Mouse (Mus musculus) forebrain, postnatal 0 days (tissue): Measurements from ENCODE around the gene Actn3. TPM values are rescaled to one million over a fixed set of nuclear protein-coding genes. Genes with fewer than 3 reads are reported as not detected.

Experiments used
- ATAC-seq: fragments of 200-750 bp; cut with Nextera tagmentation; 2 replicates; pipeline ENCODE4 v1.8.0; 2017; ENCODE audit warnings: mild to moderate bottlenecking, moderate library complexity
- DNase-seq: peaks from one replicate; pipeline ENCODE4 v3.0.0-alpha.2; 2015
- H3K27ac ChIP-seq: fragments of 300-500 bp; sonication (generic); 2 replicates; pipeline ENCODE4 v1.5.1; 2014; ENCODE audit warnings: low read depth, mild to moderate bottlenecking, antibody characterized with exemption, low read length, moderate library complexity, mixed read lengths
- H3K27me3 ChIP-seq: fragments of 300-500 bp; sonication (generic); 2 replicates; pipeline ENCODE4 v1.6.1; 2014; ENCODE audit warnings: mild to moderate bottlenecking, low read length, mixed read lengths; ENCODE audit not compliant: insufficient read depth
- H3K36me3 ChIP-seq: fragments of 300-500 bp; sonication (generic); 2 replicates; pipeline ENCODE4 v1.6.1; 2014; ENCODE audit warnings: mild to moderate bottlenecking, moderate library complexity; ENCODE audit not compliant: insufficient read depth
- H3K4me1 ChIP-seq: fragments of 300-500 bp; sonication (generic); 2 replicates; pipeline ENCODE4 v1.6.1; 2014; ENCODE audit warnings: antibody characterized with exemption; ENCODE audit not compliant: insufficient read depth
- H3K4me2 ChIP-seq: fragments of 300-500 bp; sonication (generic); 2 replicates; pipeline ENCODE4 v1.6.1; 2014; ENCODE audit warnings: low read depth, mild to moderate bottlenecking, moderate library complexity
- H3K4me3 ChIP-seq: fragments of 300-500 bp; sonication (generic); 2 replicates; pipeline ENCODE4 v1.5.1; 2014; ENCODE audit warnings: low read depth, low read length, mixed read lengths
- H3K9ac ChIP-seq: fragments of 300-500 bp; sonication (generic); 2 replicates; pipeline ENCODE4 v1.6.1; 2014; ENCODE audit warnings: mild to moderate bottlenecking
- H3K9me3 ChIP-seq: fragments of 300-500 bp; sonication (generic); 2 replicates; pipeline ENCODE4 v1.6.1; 2016; ENCODE audit warnings: low read length
- CTCF ChIP-seq: sonication (generic); IDR thresholded peaks from 2 replicates; pipeline ENCODE4 v1.5.1; 2016; ENCODE audit warnings: antibody characterized with exemption, control low read depth, low read depth
- WGBS: fragments of 180-500 bp; shearing (Covaris S2); extraction: QIAGEN DNeasy Blood & Tissue Kit; methylation state at CpG from one replicate; pipeline ENCODE4 v1.1.7; 2014; 5-methylcytosine and 5-hydroxymethylcytosine counted together
- polyA plus RNA-seq: library from polyadenylated mRNA; unstranded; fragments of >200 nt; fragmentation: Nextera tagmentation; extraction: Ambion mirVana; gene quantifications from 2 replicates; pipeline ENCODE4 v1.2.1, GENCODE M21; 2015
- total RNA-seq: library from RNA; depleted of rRNA; stranded (reverse); fragments of >200 nt; gene quantifications from 2 replicates; pipeline ENCODE4 v1.2.3, GENCODE M21; 2014

The Actn3 gene
- total and polyA plus RNA-seq, 2 experiments from 2014 or later, result 2.2 to 2.6 TPM

DNA sequence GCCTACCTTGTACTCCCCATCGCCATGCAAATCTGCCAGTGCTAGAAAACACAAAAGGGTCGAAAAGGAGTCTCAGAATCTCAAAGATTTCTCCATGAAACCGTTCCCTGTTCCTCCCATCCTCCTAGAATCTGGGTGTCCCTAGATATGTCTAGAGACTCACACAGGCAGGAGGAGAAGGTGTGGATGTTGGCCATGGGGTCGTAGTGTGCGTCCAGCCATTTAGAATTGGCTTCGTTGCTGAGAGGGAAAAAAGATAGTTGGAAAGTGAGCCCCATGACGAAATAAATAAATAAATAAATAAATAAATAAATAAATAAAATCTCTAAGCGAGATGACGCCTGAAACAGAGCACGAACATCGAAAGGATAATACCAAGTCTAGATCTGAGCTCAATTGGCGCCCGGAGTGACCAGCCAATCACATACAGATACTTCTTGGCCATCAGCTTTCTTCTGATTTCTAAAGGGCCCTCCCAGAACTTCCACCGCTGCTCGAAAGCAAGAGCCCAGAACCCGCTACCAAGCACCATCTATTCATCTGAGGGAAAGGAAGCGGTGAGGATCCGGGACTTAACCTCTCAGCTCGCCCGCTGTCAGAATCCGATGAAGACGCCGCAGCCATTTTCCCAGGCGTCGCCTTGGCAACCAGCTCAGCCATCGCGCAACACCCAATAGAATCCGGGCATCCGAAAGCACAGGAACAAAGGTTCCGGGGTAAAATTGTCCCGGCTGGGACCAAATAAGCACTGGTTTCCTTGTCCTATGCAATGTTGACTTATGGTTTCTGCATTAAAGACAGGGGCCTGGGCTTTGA lies 28.5 kb upstream of the Actn3 start, which contains the start of gene Bbs1:
Gene Bbs1, minus strand, starts transcription at position 650 of the 816 bp plus-strand sequence.
- no peaks in the 10 kb centered on the region for H3K27me3 ChIP-seq
- TF ChIP-seq CTCF, result no peak
- H3K4me2 ChIP-seq, result peak within 1 kb of the TSS; percentile 52
- DNase-seq (peak; percentile 94), ATAC-seq (peak; percentile 91)
- no peaks in the 10 kb centered on the region for H3K9me3 ChIP-seq
- peaks cover 38% of the 10 kb centered on the region for H3K36me3 ChIP-seq
- WGBS, result 7% methylated on average over 31 of the region's 31 CpGs
- H3K9ac ChIP-seq, result peak within 1 kb of the TSS; percentile 64
- peak within 1 kb of the TSS; percentile 71 for H3K4me3 ChIP-seq
- peak within 1 kb of the TSS; percentile 84 for H3K27ac ChIP-seq
- H3K4me1 ChIP-seq, result no peaks in the 10 kb centered on the region; the same call in 1 of the 2 replicates

- Histone ChIP-seq H3K27me3 (no peaks in the 10 kb centered on the region), H3K27ac (no peak overlapping the region), H3K9me3 (no peaks in the 10 kb centered on the region), H3K4me1 (no peaks in the 10 kb centered on the region), H3K36me3 (peaks cover 44% of the 10 kb centered on the region), H3K4me2 (no peak overlapping the region), H3K9ac (no peak overlapping the region), H3K4me3 (no peak overlapping the region)
- no peak for ATAC-seq
- no peak for DNase-seq
- WGBS, result 84% methylated on average over 3 of the region's 3 CpGs
- TF ChIP-seq CTCF, result no peak
Measured at GRCm38 (mm10) chr19:4899888-4900287, 22.2 kb upstream of the Actn3 start.

GRCm38 (mm10) chr19:4898972-4899371 lies 21.3 kb upstream of the Actn3 start:
- 83% methylated on average over 9 of the region's 9 CpGs for WGBS
- no peak overlapping the region for H3K4me2 ChIP-seq
- H3K4me3 ChIP-seq, result no peak overlapping the region
- H3K27ac ChIP-seq, result no peak overlapping the region
- no peak for TF ChIP-seq CTCF
- H3K27me3 ChIP-seq, result no peaks in the 10 kb centered on the region
- H3K9me3 ChIP-seq, result no peaks in the 10 kb centered on the region
- DNase-seq (no peak), ATAC-seq (no peak)
- H3K9ac ChIP-seq, result no peak overlapping the region
- peaks cover 49% of the 10 kb centered on the region for H3K36me3 ChIP-seq
- no peaks in the 10 kb centered on the region for H3K4me1 ChIP-seq

- Histone ChIP-seq H3K9me3 (no peaks in the 10 kb centered on the region), H3K27ac (no peak overlapping the region), H3K27me3 (no peaks in the 10 kb centered on the region), H3K4me2 (no peak overlapping the region), H3K36me3 (peaks cover 54% of the 10 kb centered on the region), H3K4me3 (no peak overlapping the region), H3K9ac (no peak overlapping the region), H3K4me1 (no peaks in the 10 kb centered on the region)
- ATAC-seq (no peak), DNase-seq (no peak)
- TF ChIP-seq CTCF, result no peak
- 56% methylated on average over 21 of the region's 21 CpGs for WGBS
Measured at GRCm38 (mm10) chr19:4896780-4897520, 19.2 kb upstream of the Actn3 start.

- ATAC-seq (no peak), DNase-seq (no peak)
- Histone ChIP-seq H3K9ac (no peak overlapping the region), H3K4me1 (no peaks in the 10 kb centered on the region), H3K27ac (no peak overlapping the region), H3K4me2 (no peak overlapping the region), H3K9me3 (no peaks in the 10 kb centered on the region), H3K27me3 (no peaks in the 10 kb centered on the region), H3K36me3 (peaks cover 50% of the 10 kb centered on the region), H3K4me3 (no peak overlapping the region)
- 81% methylated on average over 3 of the region's 3 CpGs for WGBS
- no peak for TF ChIP-seq CTCF
Measured at GRCm38 (mm10) chr19:4891798-4892197, 14.1 kb upstream of the Actn3 start.

- Histone ChIP-seq H3K9ac (no peak overlapping the region), H3K4me3 (no peak overlapping the region), H3K27me3 (no peaks in the 10 kb centered on the region), H3K9me3 (no peaks in the 10 kb centered on the region), H3K36me3 (peaks cover 50% of the 10 kb centered on the region), H3K4me1 (no peaks in the 10 kb centered on the region), H3K27ac (no peak overlapping the region), H3K4me2 (no peak overlapping the region)
- no peak for ATAC-seq
- no peak for TF ChIP-seq CTCF
- WGBS, result 91% methylated on average over 10 of the region's 10 CpGs
- no peak for DNase-seq
Measured at GRCm38 (mm10) chr19:4889791-4890190, 12.1 kb upstream of the Actn3 start.

DNA sequence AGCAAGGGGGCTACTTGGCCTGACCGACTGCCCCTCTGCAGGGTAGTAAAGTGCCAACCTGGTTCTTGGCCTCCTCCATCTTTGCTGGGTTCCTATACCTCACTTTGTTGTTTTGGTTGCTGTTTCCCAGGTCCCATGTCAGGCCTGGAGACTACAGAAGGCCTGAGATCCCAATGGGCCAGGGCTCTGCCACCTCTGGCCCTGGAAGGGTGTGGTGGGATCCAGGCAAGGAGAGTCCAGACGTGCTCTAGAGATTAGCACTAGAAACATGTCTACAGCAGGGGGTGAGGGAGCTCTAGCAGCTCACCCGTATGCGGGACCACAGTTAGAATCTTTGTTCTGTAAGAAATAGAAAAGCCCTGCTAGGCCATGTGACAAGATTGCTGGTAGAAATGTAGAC lies 6.3 kb upstream of the Actn3 start:
- Histone ChIP-seq H3K27ac (no peak overlapping the region), H3K4me2 (no peak overlapping the region), H3K9ac (no peak overlapping the region), H3K27me3 (no peaks in the 10 kb centered on the region), H3K36me3 (peaks cover 3% of the 10 kb centered on the region; the same call in 1 of the 2 replicates), H3K4me3 (no peak overlapping the region), H3K9me3 (no peaks in the 10 kb centered on the region), H3K4me1 (no peaks in the 10 kb centered on the region)
- no peak for DNase-seq
- no peak for TF ChIP-seq CTCF
- WGBS, result 80% methylated on average over 4 of the region's 4 CpGs
- no peak for ATAC-seq
